Mouse (Mus musculus): ENCODE measurements at regions not wholly inside any gene's neighbourhood (a gene's known extent, or its start where the extent isn't known, plus 50 kb on each side); places are given as distances from the start of the nearest gene placed in this dataset.

DNA sequence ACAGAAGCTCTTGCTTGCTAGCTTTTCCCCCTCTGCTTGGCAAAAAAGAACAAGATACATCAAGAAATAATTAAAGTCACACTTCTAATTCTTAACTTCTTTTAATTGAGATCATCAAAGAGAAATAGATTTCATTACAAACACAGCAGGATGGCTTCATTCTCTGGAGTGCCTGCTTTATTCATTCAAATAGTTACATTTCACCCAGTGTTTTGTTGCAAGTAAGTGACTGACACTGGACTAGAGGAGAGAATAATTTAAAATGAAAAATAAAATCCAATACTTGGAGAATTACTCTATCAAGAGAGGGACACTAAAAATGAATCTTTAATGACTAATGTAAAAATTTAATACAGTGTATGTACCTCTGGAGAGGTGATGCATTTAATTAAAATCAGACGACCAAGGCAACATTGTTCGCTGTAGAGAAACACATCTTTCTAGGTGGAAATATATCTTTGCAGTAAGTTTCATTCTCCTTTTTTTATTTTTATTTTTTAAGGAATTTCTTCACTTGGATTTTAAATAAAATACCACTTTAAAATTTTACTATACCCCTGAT lies 141.9 kb downstream of the Cst10 start:
- no peaks in the 10 kb centered on the region for H3K9me3 ChIP-seq (replicated peaks; ENCODE audit: insufficient read depth, low read length)
- H3K27me3 ChIP-seq (ENCODE audit: control insufficient read depth in 1 of 2, insufficient read depth in 2 of 2, low read length in 2 of 2), result no peaks in the 10 kb centered on the region
- no peaks in the 10 kb centered on the region for H3K36me3 ChIP-seq (ENCODE audit: control insufficient read depth in 1 of 2, insufficient read depth in 2 of 2, low read length in 2 of 2)
- no peaks in the 10 kb centered on the region for H3K79me2 ChIP-seq (ENCODE audit: control insufficient read depth, insufficient read depth, low read length, poor library complexity)
- no peak overlapping the region for H3K9ac ChIP-seq (ENCODE audit: control insufficient read depth, low read depth, low read length, poor library complexity, severe bottlenecking)
- no peak overlapping the region for H3K4me3 ChIP-seq (ENCODE audit: control insufficient read depth in 1 of 2, insufficient read depth in 1 of 2, low read depth in 2 of 2, low read length in 2 of 2)
- no peak for DNase-seq (ENCODE audit: low read depth, low spot score)
- TF ChIP-seq USF2 (IDR thresholded peaks at IDR 0.05; ENCODE audit: borderline replicate concordance in 1 of 2, insufficient read depth in 1 of 2, low read depth in 1 of 2, low read length in 2 of 2) (no peak), MYC (IDR thresholded peaks at IDR 0.05; ENCODE audit: low read depth, low read length) (no peak), JUND (IDR thresholded peaks at IDR 0.05; ENCODE audit: low read depth, low read length) (no peak), RAD21 (IDR thresholded peaks at IDR 0.05; ENCODE audit: low read depth, low read length) (no peak), GATA1 (IDR thresholded peaks at IDR 0.05; ENCODE audit: low read depth, low read length) (no peak), ZKSCAN1 (IDR thresholded peaks at IDR 0.05; ENCODE audit: low read depth, low read length) (no peak), POLR2A (IDR thresholded peaks at IDR 0.05; ENCODE audit: control insufficient read depth in 1 of 2, insufficient read depth in 1 of 2, low read depth in 1 of 2, low read length in 2 of 2, poor library complexity in 1 of 2) (no peak), CTCF (IDR thresholded peaks at IDR 0.05 in 2 of 3, conservative IDR thresholded peaks at IDR 0.05 in 1 of 3; ENCODE audit: control insufficient read depth in 1 of 3, insufficient read depth in 1 of 3, low read depth in 2 of 3, low read length in 3 of 3, poor library complexity in 1 of 3, severe bottlenecking in 1 of 3) (no peak), KAT2A (conservative IDR thresholded peaks at IDR 0.05; ENCODE audit: low read depth, low read length) (no peak), EP300 (IDR thresholded peaks at IDR 0.05; ENCODE audit: low read depth in 1 of 2, low read length in 2 of 2) (no peak), MEF2A (IDR thresholded peaks at IDR 0.05; ENCODE audit: extremely low read depth, insufficient replicate concordance, low read depth, low read length, poor library complexity, severe bottlenecking) (no peak), NRF1 (IDR thresholded peaks at IDR 0.05; ENCODE audit: insufficient read depth, low read depth, low read length, poor library complexity, severe bottlenecking) (no peak), CHD2 (IDR thresholded peaks at IDR 0.05; ENCODE audit: low read length) (no peak), MAX (IDR thresholded peaks at IDR 0.05; ENCODE audit: low read length) (no peak), ZNF384 (IDR thresholded peaks at IDR 0.05; ENCODE audit: low read depth, low read length) (no peak), SMC3 (IDR thresholded peaks at IDR 0.05; ENCODE audit: low read depth, low read length) (no peak), ETS1 (IDR thresholded peaks at IDR 0.05; ENCODE audit: low read depth, low read length) (no peak), TAL1 (IDR thresholded peaks at IDR 0.05; ENCODE audit: low read length) (no peak), SIN3A (IDR thresholded peaks at IDR 0.05; ENCODE audit: low read length) (no peak)
- no peaks in the 10 kb centered on the region for H3K4me1 ChIP-seq (ENCODE audit: control insufficient read depth in 1 of 2, insufficient read depth in 2 of 2, low read length in 2 of 2)
- H3K27ac ChIP-seq (ENCODE audit: control insufficient read depth, low read depth, low read length), result no peak overlapping the region

DNA sequence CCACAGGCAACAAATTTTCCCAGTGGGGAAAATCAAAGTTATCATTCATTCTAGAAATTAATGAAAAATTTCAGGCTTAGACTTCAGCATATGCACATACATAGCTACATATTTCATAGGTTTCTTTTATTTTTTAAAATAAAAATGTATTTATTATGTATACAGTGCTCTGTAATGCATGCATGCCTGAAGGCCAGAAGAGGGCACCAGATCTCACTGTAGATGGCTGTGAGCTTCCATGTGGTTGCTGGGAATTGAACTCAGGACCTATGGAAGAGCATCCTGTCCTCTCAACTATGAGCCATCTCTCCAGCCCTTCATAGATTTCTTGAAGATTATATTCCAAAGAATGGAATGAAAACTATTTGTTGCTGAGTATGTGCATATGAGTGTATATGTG lies 150.4 kb downstream of the Cst10 start:
- no peak for TF ChIP-seq POLR2AphosphoS2 (IDR thresholded peaks at IDR 0.05; ENCODE audit: low read length)
- TF ChIP-seq SMC3 (IDR thresholded peaks at IDR 0.05; ENCODE audit: low read depth, low read length), result 0 out of 2 replicates have a peak, but pooled peaks have one; percentile 13
- no peak for TF ChIP-seq ZNF384 (IDR thresholded peaks at IDR 0.05; ENCODE audit: low read depth, low read length)
- no peak for TF ChIP-seq EP300 (IDR thresholded peaks at IDR 0.05; ENCODE audit: low read depth in 1 of 2, low read length in 2 of 2)
- TF ChIP-seq NRF1 (IDR thresholded peaks at IDR 0.05; ENCODE audit: insufficient read depth, low read depth, low read length, poor library complexity, severe bottlenecking), result no peak
- no peak for TF ChIP-seq KAT2A (conservative IDR thresholded peaks at IDR 0.05; ENCODE audit: low read depth, low read length)
- peak in 1 of 3 experiments; percentile 6; a peak in 1 of 6 replicates for TF ChIP-seq CTCF (IDR thresholded peaks at IDR 0.05 in 2 of 3, conservative IDR thresholded peaks at IDR 0.05 in 1 of 3; ENCODE audit: control insufficient read depth in 1 of 3, insufficient read depth in 1 of 3, low read depth in 2 of 3, low read length in 3 of 3, poor library complexity in 1 of 3, severe bottlenecking in 1 of 3)
- no peak for TF ChIP-seq RAD21 (IDR thresholded peaks at IDR 0.05; ENCODE audit: low read depth, low read length)
- TF ChIP-seq CHD1 (IDR thresholded peaks at IDR 0.05; ENCODE audit: low read depth, low read length), result no peak
- TF ChIP-seq BHLHE40 (IDR thresholded peaks at IDR 0.05; ENCODE audit: borderline replicate concordance, low read depth, low read length), result no peak
- TF ChIP-seq ZMIZ1 (IDR thresholded peaks at IDR 0.05; ENCODE audit: low read depth, low read length), result no peak
- no peak for TF ChIP-seq TBP (IDR thresholded peaks at IDR 0.05; ENCODE audit: low read depth, low read length)
- TF ChIP-seq POLR2AphosphoS5 (IDR thresholded peaks at IDR 0.05; ENCODE audit: borderline replicate concordance, low read depth, low read length), result no peak
- no peak for TF ChIP-seq TCF12 (IDR thresholded peaks at IDR 0.05; ENCODE audit: low read depth, low read length)
- Histone ChIP-seq H3K36me3 (ENCODE audit: control insufficient read depth in 1 of 2, insufficient read depth in 2 of 2, low read length in 2 of 2) (no peaks in the 10 kb centered on the region), H3K9me3 (replicated peaks; ENCODE audit: insufficient read depth, low read length) (no peaks in the 10 kb centered on the region), H3K4me1 (ENCODE audit: control insufficient read depth in 1 of 2, insufficient read depth in 2 of 2, low read length in 2 of 2) (no peaks in the 10 kb centered on the region), H3K27me3 (ENCODE audit: control insufficient read depth in 1 of 2, insufficient read depth in 2 of 2, low read length in 2 of 2) (no peaks in the 10 kb centered on the region), H3K9ac (ENCODE audit: control insufficient read depth, low read depth, low read length, poor library complexity, severe bottlenecking) (no peak overlapping the region), H3K27ac (ENCODE audit: control insufficient read depth, low read depth, low read length) (no peak overlapping the region), H3K79me2 (ENCODE audit: control insufficient read depth, insufficient read depth, low read length, poor library complexity) (no peaks in the 10 kb centered on the region), H3K4me3 (ENCODE audit: control insufficient read depth in 1 of 2, insufficient read depth in 1 of 2, low read depth in 2 of 2, low read length in 2 of 2) (no peak overlapping the region)
- DNase-seq (ENCODE audit: low read depth, low spot score), result no peak

All from MEL (cell line).